Mouse (Mus musculus) frontal cortex, postnatal 25 days (tissue): ENCODE results near the gene Stard3nl.
"Not testable (repeated sequence)": the region's sequence is repeated elsewhere in the genome, so short reads cannot be mapped to it uniquely, and the experiment has no call there.

Experiments
- DNase-seq, 2 experiments: peaks; one replicate each; pipeline ENCODE4 v3.0.0; 2022; ENCODE audit warnings: low spot score in 2 of 2

The Stard3nl gene

DNA sequence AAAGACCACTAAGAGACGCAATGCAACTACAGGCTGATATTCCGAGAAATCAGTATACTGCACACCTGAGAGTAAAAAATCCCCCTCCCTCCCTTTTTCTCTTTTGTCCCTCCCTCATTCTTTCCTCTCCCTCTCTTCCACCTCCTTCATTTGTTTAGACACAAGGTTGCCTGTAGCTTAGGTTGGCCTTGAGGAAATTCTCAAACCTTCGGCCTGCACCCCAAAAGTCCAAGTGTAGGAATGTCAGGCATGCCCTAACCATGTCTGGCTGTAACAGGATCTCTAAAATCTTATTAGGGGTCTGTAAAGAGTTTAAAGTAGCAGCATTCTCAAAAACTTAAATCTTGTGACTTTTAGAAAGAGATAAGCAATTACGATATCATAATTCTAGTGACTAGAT is 10.4 kb downstream of the Stard3nl start:
- no peak for DNase-seq

DNA sequence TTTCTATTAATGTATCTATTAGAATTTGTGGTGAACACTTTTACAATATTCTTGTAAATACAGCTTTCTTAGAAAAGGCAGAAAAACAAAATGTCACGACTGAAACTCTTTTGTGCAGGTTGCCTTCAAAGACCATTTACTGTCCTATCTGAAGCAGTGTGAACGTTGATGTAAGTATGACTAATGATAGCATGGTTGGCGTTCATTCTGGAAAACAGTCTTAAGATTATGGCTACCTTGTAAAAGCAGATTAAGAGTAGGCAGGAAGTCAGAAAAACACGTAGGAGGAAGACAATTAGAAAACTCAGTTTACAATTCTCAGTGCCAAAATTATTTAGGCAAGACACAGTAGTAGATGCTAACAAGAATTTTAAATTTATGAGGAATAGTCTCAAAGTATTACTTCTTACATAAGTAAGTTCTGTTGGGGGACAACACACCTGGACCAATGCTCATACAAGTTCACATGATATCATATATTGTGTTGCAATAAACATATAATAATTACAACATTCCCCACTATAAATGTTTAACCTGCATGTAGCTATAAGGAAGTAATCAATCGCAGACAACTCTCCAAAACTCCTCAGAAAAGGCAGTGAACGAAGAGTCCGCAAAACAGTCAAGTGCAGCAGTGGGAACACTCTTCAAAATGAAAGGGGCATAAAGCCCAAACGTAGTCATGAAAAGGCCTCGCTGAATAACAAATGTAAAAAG is 14.3 kb downstream of the Stard3nl start:
- no peak for DNase-seq

DNA sequence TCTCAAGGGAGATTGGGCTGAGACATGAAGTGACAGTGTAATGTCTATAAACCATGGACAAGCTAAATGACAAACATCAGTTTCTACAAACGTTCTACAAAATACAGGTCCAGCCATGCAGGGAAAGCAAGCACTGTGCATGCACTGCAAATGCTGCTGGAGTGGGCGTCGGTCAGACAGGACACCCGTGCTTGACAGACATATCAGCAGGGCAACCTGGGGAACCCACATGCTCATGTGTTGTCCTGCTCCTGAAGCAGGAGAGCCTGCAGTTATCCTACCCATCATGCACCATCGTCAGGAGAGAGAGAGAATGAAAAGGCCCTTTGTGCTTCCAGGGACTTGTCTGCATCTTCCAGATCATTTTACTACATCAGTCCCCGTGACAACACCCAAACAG is 16.3 kb downstream of the Stard3nl start:
- no peak for DNase-seq

DNA sequence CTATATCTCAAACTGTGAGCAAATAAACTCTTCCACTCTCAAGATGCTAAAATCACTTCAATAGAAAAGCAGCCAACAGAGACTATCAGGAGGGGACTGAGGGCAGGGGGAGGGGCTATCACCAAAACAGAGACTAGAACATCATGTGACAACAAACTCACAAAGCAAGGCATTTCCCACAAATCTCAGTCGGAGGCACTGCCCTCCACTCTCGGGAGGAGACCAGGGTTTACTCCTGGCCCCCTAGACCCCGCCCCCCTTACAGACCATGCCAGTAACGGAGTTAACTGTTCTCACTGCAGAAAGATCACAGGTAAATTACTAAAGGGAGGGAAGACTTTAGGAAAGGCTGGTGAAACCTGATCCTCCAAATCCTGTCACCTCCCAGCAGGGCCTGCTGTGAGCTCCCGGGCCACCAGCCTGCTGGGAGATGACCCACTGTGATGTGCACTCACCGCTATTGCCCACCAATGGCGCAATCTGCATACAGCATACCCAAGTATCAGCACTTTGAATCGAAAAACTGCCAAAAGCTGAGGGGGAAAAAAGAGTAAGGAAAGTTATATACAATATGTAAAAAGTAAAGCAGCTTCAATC is 23.4 kb downstream of the Stard3nl start:
- no peak for DNase-seq

DNA sequence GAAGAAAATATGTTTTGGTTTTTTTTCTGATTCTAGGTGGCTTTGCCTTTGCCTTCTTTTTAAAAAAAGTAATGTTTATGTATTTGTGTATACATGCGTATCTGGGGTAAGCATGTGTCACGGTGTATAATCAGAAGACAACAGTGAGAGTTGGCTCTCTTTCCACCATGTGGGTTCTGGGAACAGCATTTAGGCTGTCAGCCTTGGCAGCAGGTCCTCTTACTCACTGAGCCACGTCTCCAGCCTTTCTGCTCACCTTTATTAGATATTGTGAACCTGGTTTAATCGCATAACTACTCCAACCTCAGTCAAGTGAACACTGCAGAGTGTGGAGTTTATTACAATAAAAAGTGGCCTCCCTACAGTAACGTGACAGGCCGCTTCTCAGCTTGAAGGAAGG is 26.8 kb downstream of the Stard3nl start:
- DNase-seq, result no peak

DNA sequence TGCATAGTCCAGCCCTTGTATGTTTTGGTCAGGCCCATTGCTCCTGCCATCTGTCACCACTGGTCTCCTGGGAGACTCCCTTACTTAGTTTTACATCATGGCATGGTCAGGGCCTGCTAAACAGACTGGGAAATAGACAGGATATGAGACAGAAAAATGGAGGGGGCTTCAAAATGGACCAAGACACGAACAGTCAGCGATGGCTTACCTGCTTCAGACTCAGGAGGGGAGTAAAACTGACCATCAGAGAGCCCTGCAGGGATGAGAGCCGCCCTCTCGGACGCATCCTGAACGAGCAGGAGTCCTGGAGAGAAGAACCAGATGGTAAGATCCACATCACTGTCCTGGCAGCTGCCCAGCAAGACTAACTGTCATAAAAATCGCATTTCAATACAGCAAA is 28.1 kb downstream of the Stard3nl start:
- no peak for DNase-seq

DNA sequence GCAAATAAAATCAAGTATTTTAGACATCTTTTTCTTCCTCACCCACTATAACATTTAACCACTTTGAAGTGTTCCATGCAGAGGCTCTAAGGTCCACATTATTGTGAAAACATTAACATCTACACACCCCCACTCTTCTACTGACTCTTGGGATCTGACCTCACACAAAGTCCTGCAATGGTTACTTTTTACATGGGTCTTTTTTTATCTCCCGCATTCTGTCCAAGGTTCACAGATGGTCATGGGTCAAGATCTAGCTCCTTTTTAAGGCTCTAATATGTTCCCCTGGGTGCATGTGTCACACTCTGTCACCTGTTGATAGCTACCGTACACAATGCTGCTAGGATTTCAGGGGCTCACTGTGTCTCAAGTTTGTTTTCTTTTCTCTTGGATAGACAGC is 28.7 kb downstream of the Stard3nl start:
- no peak for DNase-seq

DNA sequence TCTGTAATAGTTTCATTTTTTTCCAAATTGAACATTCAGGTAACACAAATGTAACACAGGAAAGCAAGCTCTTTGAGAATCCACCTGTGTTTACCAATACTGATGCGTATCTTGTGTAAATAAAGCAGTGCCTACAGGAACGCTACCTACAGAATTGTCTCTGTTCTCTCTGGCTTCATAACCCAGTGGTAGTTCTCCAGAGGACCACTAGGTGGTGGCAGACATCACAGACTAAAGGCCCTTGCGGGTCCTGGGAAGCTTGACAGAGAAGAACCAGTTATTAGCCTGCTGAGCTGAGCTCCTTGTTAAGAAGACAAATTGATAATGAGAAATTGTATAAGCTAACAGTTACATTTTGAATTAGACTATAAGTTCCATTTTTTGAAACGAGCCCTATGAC is 30.0 kb downstream of the Stard3nl start:
- peak in 1 of 2 experiments; percentile 55 for DNase-seq

DNA sequence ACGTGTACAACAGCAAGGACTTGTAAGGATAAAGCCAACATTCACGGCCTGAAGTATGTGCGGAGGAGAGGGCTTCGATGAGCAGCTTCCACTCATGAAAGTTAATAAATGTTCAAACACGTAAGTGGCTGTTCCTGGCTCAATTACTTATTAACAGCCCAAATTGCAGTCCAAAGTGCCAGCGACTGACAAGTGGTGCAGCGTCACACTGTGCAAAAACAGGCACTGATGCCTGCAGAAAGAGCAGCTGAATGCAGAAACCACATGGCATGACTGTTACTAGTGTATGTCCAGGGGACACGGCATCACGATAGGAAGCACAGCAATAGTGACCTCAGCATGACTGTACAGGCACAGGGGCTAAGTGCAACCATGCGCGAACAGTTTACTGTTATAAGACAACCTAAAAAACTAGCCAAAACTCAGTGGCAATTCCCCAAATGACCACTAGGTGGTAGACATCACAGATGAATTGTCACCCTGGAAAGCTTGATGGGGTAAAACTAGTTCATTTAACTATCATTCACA is 31.3 kb downstream of the Stard3nl start:
- no peak for DNase-seq

DNA sequence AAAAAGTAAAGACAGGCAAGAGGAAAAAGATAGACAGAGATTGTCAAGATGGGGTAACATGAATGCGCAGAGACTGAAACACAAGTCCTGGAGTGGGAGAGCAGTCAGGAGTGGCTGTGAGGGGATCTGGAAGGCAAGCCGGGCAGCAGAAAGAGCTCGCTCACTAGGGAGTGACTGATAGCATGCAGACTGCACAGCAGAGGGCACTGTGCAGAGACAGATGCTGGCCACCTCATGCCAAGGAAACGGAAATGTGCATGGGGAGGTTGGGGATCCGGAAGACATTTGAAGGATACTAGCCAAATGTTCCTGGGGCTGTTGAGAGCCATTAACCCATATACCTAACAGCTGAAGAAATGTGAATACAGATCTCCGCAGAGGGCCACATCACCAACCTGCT is 33.2 kb downstream of the Stard3nl start:
- no peak for DNase-seq

DNA sequence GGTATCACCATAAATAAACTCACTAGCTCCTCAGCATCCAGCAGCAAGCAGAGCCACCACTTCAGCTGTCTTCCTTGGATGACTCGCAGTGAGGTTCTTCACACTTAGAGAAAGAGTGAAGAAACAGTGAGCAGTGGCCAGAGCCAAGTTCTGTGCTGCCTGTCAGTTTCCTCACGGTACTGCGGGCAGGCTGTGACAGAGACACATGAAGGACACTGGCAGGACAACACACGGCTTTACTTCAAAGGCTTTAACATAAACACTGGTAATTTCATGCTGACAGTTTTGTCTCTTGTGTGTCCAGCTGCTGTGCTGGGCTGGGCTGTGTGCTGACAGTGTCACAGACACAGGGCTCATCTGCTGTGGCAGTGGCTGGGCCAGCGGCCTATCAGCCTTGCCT is 37.6 kb downstream of the Stard3nl start:
- DNase-seq, result no peak

DNA sequence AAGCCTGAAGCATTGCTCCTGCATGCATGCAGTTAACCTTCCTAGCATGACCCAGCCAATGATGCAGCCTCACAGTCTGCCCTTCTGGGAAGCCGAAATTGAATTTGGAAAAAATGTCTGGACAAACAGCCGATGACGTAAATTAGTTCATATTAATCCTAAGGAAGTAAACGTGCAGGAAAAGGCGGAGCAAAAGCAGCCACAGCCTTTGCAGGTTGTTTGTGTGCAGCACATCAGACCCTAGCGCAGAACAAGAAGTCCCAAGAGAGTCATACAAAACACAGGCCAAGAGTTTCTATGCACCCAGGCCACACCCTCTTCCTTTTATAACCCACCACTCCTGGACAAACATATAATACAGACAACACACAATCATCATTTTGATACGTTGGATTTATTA is 38.3 kb downstream of the Stard3nl start:
- no peak for DNase-seq

DNA sequence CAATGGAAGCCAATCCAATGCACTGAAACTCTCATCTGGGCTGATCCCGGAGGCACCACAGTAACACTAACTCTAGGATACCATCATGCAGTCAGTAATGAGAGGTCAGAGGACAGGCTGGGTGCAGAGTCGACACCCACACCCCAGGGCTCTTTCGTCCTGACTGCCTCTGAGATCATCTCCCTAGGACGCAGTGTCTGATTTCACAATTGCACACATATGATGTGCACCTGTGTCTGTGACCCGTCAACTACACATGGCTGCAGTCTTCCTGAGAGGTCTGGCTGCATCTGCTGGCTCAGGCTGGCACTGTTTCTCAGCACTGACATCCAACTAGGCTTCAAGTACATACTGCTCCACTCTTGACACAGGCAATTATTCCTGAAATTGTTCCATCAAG is 38.9 kb downstream of the Stard3nl start:
- no peak for DNase-seq

DNA sequence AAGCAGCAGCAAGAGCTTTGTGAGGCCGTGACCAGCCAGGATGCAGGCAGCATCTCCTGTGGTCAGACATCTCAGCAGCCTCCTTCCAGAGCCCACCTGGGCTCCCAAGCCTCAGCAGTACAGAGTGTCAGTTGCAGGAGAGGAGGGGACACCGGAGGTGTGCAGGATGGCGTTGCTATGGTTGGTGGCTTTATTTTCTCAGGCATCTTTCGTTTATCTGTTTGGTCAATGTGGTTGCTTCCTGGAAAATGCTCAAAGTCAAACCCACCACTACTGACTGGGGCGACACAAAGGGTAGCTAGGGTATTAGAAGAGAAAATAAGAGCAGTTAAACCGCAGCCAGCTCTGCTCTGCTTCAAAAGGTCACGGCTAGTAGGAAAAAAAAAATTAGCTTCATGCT is 39.5 kb downstream of the Stard3nl start:
- no peak for DNase-seq

DNA sequence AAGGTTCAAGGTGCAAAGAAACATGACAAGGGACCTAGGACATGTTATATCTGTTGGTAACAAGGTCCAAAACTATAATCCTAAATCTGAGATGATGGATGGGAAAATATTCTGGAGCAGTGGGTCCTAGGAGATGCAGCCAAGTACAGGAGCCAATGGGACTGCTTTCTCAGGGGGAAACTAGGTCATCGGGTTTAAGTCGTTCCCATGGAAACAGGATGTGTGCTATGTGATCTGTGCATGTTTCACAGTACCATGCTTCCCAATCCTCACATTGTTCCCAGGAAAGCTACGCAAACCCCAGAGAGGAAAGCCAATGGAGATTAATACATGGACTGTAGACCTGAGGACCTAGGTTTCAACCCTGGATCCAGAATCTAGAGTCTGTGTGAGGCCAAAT is 42.8 kb downstream of the Stard3nl start:
- DNase-seq, result no peak

DNA sequence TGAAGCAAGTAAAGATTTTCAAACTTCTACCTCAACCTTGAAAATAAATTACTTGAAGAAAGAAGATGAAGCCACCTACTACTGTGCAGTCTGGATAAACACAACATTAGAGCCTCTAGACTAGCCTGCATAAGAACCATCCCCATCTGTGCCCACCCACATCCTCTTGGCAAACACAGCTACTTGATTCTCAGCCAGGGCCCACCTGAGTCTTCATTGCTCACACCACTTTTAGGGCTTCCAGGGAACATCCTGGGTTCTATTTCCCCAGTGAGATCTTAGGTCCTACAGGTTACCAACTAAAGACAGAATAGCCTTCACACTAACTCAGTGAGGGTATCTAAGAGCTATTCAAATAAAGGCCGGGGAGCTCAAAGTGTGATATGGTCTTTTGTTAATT is 55.2 kb downstream of the Stard3nl start:
- not testable (repeated sequence) for DNase-seq

DNA sequence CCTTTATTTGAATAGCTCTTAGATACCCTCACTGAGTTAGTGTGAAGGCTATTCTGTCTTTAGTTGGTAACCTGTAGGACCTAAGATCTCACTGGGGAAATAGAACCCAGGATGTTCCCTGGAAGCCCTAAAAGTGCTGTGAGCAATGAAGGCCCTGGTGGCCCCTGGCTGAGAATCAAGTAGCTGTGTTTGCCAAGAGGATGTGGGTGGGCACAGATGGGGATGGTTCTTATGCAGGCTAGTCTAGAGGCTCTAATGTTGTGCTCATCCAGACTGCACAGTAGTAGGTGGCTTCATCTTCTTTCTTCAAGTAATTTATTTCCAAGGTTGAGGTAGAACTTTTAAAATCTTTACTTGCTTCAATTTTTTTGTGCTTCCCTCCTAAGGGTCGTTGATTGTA is 59.3 kb downstream of the Stard3nl start:
- DNase-seq, result not testable (repeated sequence)
